Mouse (Mus musculus): ENCODE measurements at regions not wholly inside any gene's neighbourhood (a gene's known extent, or its start where the extent isn't known, plus 50 kb on each side); places are given as distances from the start of the nearest gene placed in this dataset.
"Not testable (repeated sequence)": the region's sequence is repeated elsewhere in the genome, so short reads cannot be mapped to it uniquely, and the experiment has no call there.

DNA sequence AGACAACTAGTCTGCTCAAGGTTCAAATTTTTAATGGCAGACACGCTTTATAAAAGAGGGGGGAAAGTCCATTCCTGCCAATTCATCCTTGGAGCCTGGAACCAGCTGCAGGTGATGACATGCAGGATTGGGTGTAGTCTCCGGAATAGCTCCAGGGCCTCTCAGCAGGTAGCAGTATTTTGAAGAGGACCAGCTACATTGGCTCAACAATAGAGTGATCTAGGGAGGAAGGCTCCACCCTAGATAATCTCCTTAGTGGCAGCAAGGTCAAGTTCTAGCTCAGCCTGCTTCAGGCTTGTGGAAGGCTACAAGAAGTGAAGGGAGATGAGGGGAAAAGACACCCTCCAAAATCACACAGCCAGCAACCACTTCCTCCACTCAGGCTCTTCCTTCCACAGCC lies 1405.1 kb downstream of the 4930444P10Rik start:
- not testable (repeated sequence) for H3K27ac ChIP-seq

DNA sequence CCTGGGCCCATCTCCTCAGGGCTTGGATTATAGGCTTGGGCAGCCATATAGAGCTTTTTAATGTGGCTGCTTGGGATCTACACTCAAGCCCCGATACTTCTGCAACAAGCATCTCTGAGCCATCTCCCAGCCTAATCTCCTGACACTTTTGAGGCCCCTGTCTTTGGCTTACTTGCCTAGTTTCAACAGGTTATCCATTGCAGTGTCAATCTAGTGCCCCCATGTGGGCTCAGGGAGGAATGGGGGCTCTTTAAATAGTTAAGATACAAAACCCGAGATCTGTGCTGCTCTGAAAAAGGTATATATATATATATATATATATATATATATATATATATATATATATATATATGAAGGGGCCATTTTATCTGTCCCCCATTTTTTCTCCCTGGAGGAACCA lies 1407.0 kb downstream of the 4930444P10Rik start:
- H3K4me2 ChIP-seq (replicated peaks): no peak overlapping the region
- no peaks in the 10 kb centered on the region for H3K4me1 ChIP-seq
- H3K27ac ChIP-seq: no peak overlapping the region
- no peaks in the 10 kb centered on the region for H3K27me3 ChIP-seq
- no peak overlapping the region for H3K4me3 ChIP-seq
- no peak overlapping the region for H3K9ac ChIP-seq
- H3K9me3 ChIP-seq: no peaks in the 10 kb centered on the region
- H3K36me3 ChIP-seq: no peaks in the 10 kb centered on the region
- no peak for ATAC-seq (ENCODE audit: low FRiP score, low read depth)
- 25% methylated on average over 2 of the region's 2 CpGs for WGBS

More for the DNA sequence above, 1405.1 kb downstream of the 4930444P10Rik start:
- H3K27me3 ChIP-seq; H3K9me3 ChIP-seq; ATAC-seq (ENCODE audit: low FRiP score, low read depth); H3K4me3 ChIP-seq; H3K4me1 ChIP-seq; H3K4me2 ChIP-seq (replicated peaks); H3K36me3 ChIP-seq; H3K9ac ChIP-seq: not testable (repeated sequence)
- WGBS: 78% methylated on average over 2 of the region's 2 CpGs

DNA sequence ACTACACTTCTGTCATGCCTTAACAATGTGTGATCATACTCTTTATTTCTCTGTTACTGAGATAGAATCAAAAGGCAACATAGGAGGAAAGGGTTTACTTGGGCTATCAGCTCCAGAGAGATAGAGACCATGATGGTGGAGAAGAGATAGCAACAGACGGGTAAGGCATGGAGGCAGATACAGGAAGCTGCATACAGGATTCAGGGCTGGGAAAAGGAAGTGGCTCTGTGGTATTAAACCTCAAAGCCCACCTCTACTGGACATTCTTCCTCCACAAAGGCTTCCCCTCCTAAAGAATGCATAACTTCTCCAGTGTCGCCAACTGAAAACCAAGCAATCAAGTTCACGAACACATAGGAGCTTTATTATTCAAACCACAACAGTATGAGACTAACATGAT lies 1412.7 kb downstream of the 4930444P10Rik start:
- Histone ChIP-seq H3K4me1 (no peaks in the 10 kb centered on the region), H3K36me3 (no peaks in the 10 kb centered on the region), H3K9me3 (no peaks in the 10 kb centered on the region), H3K4me2 (replicated peaks) (no peak overlapping the region), H3K4me3 (no peak overlapping the region), H3K27me3 (no peaks in the 10 kb centered on the region; the same call in 1 of the 2 replicates), H3K27ac (no peak overlapping the region), H3K9ac (no peak overlapping the region)
- 79% methylated on average over 3 of the region's 3 CpGs for WGBS
- no peak for ATAC-seq (ENCODE audit: low FRiP score, low read depth)

DNA sequence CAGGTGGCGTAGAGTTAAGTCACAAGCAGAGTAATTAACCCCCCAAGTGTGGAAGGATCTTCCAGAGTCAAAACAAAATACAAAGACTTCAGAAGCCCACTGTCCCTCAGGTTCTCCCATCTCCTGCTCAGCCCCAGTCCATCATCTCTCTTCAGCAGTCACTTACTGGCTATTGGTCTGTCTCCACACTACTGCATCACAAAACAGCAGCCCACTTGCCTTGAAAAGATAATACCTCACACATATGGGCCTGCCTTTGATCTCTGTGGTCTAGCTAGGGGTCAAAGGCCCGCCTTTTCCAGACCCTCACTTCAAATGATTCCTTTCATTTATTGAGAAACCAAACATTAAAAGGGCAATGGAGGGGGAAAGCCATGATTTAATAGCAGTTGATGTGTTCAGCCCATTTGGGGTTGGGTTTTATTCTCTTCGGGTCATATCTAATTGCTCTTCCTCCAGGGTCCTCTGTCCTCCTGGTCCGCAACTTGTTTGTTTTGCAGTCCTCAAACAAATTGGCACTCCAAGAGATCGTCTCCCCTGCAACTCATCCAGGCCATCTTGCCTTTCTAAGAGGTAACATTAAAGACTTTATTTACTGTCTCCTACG lies 1420.6 kb downstream of the 4930444P10Rik start:
- Histone ChIP-seq H3K9ac (no peak overlapping the region), H3K4me2 (replicated peaks) (no peak overlapping the region), H3K27me3 (no peaks in the 10 kb centered on the region), H3K9me3 (no peaks in the 10 kb centered on the region), H3K4me1 (no peaks in the 10 kb centered on the region), H3K4me3 (no peak overlapping the region), H3K27ac (no peak overlapping the region), H3K36me3 (no peaks in the 10 kb centered on the region)
- 27% methylated on average over 6 of the region's 6 CpGs for WGBS
- no peak for ATAC-seq (ENCODE audit: low FRiP score, low read depth)

DNA sequence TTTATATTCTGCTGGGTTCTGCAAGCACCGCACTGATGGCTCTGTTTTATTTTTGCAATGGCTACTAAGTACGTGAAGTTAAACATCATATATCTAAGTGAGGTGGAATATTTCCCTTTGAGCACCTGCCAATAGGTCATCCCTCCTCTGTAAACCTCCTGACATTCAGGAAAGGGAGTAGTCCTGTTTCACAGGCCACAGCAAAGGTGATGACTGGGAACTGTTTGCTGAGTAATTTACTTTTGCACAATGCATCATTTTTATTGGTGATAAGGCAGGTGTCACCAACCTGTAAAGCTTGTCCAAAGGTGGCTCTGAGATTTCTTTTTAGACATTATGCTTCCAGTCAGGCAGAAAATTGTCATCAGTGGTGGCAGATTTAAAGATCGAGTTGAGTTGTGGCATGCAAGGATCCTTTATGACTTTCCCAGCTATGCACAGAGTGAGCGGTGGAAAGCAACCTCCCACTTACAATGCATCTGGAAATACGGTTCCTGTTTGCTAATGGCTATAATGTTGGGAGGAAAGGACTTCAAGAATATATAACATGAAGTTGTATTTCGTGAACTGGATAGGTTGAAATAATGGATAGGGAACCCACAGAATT lies 1430.3 kb downstream of the 4930444P10Rik start:
- Histone ChIP-seq H3K4me3 (no peak overlapping the region), H3K27me3 (no peaks in the 10 kb centered on the region), H3K4me1 (peaks cover 4% of the 10 kb centered on the region; the same call in 1 of the 2 replicates), H3K4me2 (replicated peaks) (no peak overlapping the region), H3K9me3 (no peaks in the 10 kb centered on the region), H3K9ac (no peak overlapping the region), H3K27ac (no peak overlapping the region), H3K36me3 (no peaks in the 10 kb centered on the region)
- no peak for ATAC-seq (ENCODE audit: low FRiP score, low read depth)
- 45% methylated on average over 6 of the region's 6 CpGs for WGBS

DNA sequence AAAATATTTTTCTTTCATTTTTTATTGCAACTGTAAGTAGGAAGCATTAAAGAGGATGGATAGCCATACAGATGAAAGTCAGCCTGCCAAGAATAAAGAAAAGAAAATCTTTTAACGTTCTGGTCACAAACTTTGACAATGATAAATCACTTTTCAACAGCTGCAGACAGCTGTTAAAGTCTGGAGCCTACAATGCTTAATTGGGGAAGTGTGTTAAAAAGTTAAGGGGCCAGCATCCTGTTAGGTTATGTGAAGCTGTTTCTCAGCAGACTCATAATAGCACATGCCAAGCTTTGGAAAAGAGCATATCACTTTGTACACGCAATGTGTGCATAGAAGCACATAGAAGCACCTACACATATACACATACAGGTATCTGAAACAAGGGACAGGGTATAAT lies 1431.3 kb downstream of the 4930444P10Rik start:
- Histone ChIP-seq H3K9ac (no peak overlapping the region), H3K27ac (no peak overlapping the region), H3K9me3 (no peaks in the 10 kb centered on the region), H3K4me3 (no peak overlapping the region), H3K4me2 (replicated peaks) (no peak overlapping the region), H3K4me1 (peaks cover 4% of the 10 kb centered on the region; the same call in 1 of the 2 replicates), H3K36me3 (no peaks in the 10 kb centered on the region), H3K27me3 (no peaks in the 10 kb centered on the region)
- no peak for ATAC-seq (ENCODE audit: low FRiP score, low read depth)
- WGBS: 20% methylated on average over 2 of the region's 2 CpGs

DNA sequence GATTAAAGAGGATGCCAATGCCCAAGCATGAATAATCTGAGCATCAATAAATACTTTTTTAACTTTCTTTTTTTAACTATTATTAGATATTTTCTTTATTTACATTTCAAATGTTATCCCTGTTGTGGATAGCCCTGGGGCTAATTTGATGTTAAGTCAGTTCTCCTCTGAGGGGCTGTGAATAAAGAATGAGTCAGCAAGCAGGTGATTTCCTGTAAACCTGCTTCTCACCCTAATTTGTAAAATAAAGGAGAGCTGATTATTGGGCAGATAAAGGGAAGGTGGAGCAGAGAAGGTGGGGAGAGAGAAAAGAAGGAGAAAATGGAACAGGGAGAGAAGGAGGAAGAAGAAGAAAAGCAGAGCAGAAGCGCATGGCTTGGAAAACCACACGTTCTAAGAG lies 1442.8 kb downstream of the 4930444P10Rik start:
- H3K27me3 ChIP-seq: no peaks in the 10 kb centered on the region
- H3K9ac ChIP-seq: no peak overlapping the region
- no peak overlapping the region for H3K4me3 ChIP-seq
- H3K27ac ChIP-seq: no peak overlapping the region
- no peaks in the 10 kb centered on the region for H3K36me3 ChIP-seq
- ATAC-seq (ENCODE audit: low FRiP score, low read depth): no peak
- no peak overlapping the region for H3K4me2 ChIP-seq (replicated peaks)
- WGBS: 93% methylated on average over 2 of the region's 2 CpGs
- no peaks in the 10 kb centered on the region for H3K4me1 ChIP-seq
- no peaks in the 10 kb centered on the region for H3K9me3 ChIP-seq

DNA sequence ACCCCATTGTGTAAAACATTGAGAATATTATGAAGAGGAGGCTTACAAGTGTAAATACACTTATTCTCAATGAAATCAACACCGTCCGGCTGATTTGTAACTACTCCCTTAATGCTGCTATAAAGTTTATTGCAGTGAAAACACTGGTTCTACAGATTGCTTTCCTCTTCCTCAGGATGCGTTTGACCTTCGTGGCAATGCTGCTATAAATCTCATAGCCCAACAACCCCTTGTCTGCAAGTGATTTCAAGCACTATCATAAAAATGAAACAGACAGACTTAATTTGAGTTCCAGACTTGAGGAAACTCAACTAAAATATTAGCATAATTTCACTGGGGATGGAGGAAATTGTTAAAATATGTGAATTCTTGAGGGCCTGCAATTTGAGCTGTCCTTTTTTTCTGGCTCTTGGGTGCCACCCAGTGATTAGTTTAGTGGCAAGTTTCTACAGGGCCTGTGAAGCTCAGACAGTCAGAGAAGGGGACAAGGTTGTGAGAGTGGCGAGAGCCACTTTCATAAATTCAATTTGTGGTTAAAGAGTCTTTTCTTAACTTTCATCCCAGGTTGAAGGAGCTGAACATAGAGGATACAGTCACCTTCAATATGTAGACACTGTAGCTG lies 1457.4 kb downstream of the 4930444P10Rik start:
- Histone ChIP-seq H3K9ac (no peak overlapping the region), H3K27me3 (peaks cover 50% of the 10 kb centered on the region), H3K27ac (no peak overlapping the region), H3K36me3 (no peaks in the 10 kb centered on the region), H3K4me3 (no peak overlapping the region), H3K4me2 (replicated peaks) (no peak overlapping the region), H3K9me3 (no peaks in the 10 kb centered on the region), H3K4me1 (peaks cover 9% of the 10 kb centered on the region; the same call in 1 of the 2 replicates)
- peak; percentile 69; the same call in 1 of the 2 replicates for ATAC-seq (ENCODE audit: low FRiP score, low read depth)
- WGBS: 8% methylated on average over 5 of the region's 5 CpGs

DNA sequence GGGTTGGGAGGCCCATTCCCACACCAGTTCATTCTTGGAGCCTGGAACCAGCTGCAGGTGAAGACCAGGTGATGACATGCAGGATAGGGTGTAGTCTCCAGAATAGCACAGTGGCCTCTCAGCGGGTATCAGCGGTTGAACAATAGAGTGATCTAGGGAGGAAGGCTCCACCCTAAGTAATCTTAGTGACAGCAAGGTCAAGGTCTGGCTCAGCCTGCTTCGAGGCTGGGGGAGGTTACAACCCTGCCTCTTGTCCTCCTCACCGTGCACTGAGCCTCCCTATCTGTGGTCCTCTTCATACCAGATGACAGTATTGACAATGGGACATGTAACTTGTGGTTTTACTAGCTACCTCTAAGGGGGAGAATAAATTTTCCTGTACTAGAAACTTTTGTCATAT lies 1461.1 kb downstream of the 4930444P10Rik start:
- no peaks in the 10 kb centered on the region for H3K9me3 ChIP-seq
- H3K36me3 ChIP-seq: no peaks in the 10 kb centered on the region
- 40% methylated on average over 4 of the region's 4 CpGs for WGBS
- no peak overlapping the region for H3K9ac ChIP-seq
- no peak overlapping the region for H3K27ac ChIP-seq
- H3K4me2 ChIP-seq (replicated peaks): no peak overlapping the region
- ATAC-seq (ENCODE audit: low FRiP score, low read depth): no peak
- no peak overlapping the region for H3K4me3 ChIP-seq
- peaks cover 31% of the 10 kb centered on the region for H3K27me3 ChIP-seq
- peaks cover 9% of the 10 kb centered on the region; the same call in 1 of the 2 replicates for H3K4me1 ChIP-seq

DNA sequence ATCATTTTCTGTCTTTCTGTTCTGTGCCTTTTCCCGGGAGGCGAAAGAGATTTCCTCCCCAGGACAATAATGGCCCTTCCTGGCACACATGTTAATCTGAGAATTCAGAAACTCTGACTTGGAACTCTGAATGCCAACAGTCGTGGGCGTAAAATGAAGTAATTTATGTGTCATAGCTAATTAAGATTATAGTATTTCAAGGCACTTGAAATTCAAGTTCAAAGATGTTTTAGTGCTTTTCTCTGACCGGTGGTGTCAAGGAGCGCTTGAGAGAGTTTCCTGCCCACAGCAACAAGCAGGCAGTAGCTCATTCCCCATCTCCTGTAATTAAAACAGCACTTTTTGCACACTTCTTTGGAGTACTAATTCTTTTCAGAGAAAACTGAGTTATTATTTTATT lies 1465.9 kb downstream of the 4930444P10Rik start:
- Histone ChIP-seq H3K27me3 (peaks cover 19% of the 10 kb centered on the region), H3K9ac (no peak overlapping the region), H3K4me3 (no peak overlapping the region), H3K4me1 (no peaks in the 10 kb centered on the region), H3K27ac (no peak overlapping the region), H3K36me3 (no peaks in the 10 kb centered on the region), H3K4me2 (replicated peaks) (no peak overlapping the region), H3K9me3 (no peaks in the 10 kb centered on the region)
- ATAC-seq (ENCODE audit: low FRiP score, low read depth): no peak
- WGBS: 41% methylated on average over 6 of the region's 6 CpGs

DNA sequence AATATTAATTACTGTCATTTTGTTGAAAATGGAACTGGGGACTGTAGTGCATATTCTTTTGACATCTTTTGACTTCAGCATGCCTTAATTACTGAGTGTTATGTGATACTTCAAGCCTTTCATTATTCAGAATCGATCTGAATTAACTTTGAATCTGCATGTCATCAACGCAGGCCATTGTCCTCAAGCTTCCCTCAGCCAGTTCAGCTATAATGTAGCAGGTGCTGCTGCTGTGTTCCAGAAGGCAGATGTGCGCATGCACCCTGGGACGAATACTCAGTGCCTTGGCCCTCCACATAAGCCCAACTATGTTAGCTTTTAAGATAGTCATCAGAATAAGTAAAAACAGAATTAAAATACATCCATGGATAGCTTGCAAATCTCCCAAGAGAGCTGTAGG lies 1466.4 kb downstream of the 4930444P10Rik start:
- Histone ChIP-seq H3K36me3 (no peaks in the 10 kb centered on the region), H3K4me1 (no peaks in the 10 kb centered on the region), H3K9ac (no peak overlapping the region), H3K27ac (no peak overlapping the region), H3K27me3 (peaks cover 14% of the 10 kb centered on the region), H3K9me3 (no peaks in the 10 kb centered on the region), H3K4me3 (no peak overlapping the region), H3K4me2 (replicated peaks) (no peak overlapping the region)
- no peak for ATAC-seq (ENCODE audit: low FRiP score, low read depth)
- WGBS: 82% methylated on average over 4 of the region's 4 CpGs

DNA sequence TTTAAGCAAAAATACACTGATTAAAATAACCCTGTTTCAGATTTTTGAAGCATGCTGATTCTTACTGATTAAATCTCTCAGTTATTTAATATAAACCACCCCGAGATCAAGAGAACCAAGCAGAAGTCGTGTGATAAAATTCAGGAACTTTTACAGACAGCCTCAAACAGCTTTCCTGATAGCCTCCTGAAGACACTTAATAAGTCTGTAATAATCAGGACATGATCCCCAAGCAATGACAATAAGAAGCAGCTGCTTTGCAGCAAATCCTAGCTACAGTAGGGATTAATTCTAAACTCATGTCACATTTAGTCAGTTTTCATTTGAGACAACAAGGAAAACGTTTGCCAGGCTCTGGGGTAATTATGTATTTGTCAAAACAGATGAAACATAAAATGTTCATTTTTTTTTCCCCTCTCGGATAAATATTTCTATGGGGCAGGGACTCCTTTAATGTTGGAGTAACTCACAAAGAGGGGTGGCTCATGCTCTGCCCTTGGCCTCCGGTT lies 1472.1 kb downstream of the 4930444P10Rik start:
- Histone ChIP-seq H3K4me1 (no peaks in the 10 kb centered on the region), H3K27me3 (no peaks in the 10 kb centered on the region), H3K36me3 (no peaks in the 10 kb centered on the region), H3K4me3 (no peak overlapping the region), H3K4me2 (replicated peaks) (no peak overlapping the region), H3K27ac (no peak overlapping the region), H3K9ac (no peak overlapping the region), H3K9me3 (no peaks in the 10 kb centered on the region)
- no peak for ATAC-seq (ENCODE audit: low FRiP score, low read depth)
- WGBS: 52% methylated on average over 5 of the region's 5 CpGs
